Mouse (Mus musculus): ENCODE measurements around the gene Dlg3. TPM values are rescaled to one million over a fixed set of nuclear protein-coding genes. Genes with fewer than 3 reads are reported as not detected.

The Dlg3 gene
- polyA plus RNA-seq, 2 experiments: 0.53 to 1.9 TPM

DNA sequence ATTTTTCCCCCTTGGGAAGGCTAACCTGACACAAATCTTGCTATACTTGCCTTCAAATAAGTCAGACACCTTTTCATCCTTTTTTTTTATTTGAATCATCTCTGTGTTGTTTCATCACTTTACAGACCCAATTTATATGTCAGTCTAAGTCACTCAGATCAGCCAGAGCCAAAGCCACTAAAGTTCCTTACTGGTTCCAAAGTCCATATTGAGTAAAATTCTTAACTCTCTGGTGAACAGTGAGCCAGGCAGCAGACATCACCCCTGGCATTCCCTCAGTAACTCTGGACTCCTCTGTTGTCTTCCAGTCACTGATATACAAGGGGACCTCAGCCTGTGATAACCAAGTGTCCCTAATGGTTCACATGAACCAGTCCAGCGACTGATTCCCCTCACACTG, 58.0 kb downstream of the Dlg3 start:
- Histone ChIP-seq H3K4me3 (ENCODE audit: insufficient read depth in 1 of 2, low read depth in 2 of 2, low read length in 2 of 2) (no peak overlapping the region), H3K27me3 (ENCODE audit: control insufficient read depth, insufficient read depth, low read length) (no peaks in the 10 kb centered on the region), H3K4me1 (replicated peaks; ENCODE audit: control insufficient read depth in 2 of 2, insufficient read depth in 2 of 2, low read length in 1 of 2) (no peaks in the 10 kb centered on the region), H3K9ac (replicated peaks) (no peak overlapping the region), H3K9me3 (ENCODE audit: control insufficient read depth, low read length) (no peaks in the 10 kb centered on the region), H3K36me3 (replicated peaks; ENCODE audit: control insufficient read depth, insufficient read depth, low read depth) (no peaks in the 10 kb centered on the region), H3K27ac (no peak overlapping the region), H3K4me2 (ENCODE audit: low read depth) (no peak overlapping the region)
- 30% methylated on average over 1 of the region's 1 CpGs for WGBS (ENCODE audit: insufficient replicate concordance)
- DNase-seq (ENCODE audit: low read depth in 3 of 3, low spot score in 3 of 3) (no peak), ATAC-seq (ENCODE audit: insufficient read depth) (no peak)
- TF ChIP-seq EP300 (IDR thresholded peaks at IDR 0.05; ENCODE audit: low read depth) (no peak), CTCF (IDR thresholded peaks at IDR 0.05; ENCODE audit: low read depth) (no peak)

DNA sequence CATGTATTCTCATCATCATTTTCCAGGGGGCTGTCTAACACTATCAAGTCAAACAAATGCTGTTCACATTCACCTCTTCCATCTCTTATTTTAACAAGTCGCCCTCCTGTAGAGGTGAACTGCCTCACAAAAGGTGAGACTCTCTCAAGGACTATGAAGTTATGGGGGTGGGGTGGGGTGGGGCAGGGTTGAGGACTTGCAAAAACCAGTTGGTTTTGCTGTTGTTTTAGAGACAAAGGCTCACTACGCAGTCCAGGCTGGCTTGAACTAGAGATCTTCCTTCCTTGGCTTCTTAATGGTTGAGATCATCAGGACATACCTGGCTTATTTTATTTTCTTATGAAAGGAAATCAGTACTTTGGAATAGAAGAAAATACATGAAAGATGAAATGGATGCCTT, 65.3 kb downstream of the Dlg3 start:
- 58% methylated on average over 2 of the region's 2 CpGs for WGBS (ENCODE audit: insufficient replicate concordance)
- Histone ChIP-seq H3K9ac (replicated peaks) (no peak overlapping the region), H3K4me2 (ENCODE audit: low read depth) (no peak overlapping the region), H3K36me3 (replicated peaks; ENCODE audit: control insufficient read depth, insufficient read depth, low read depth) (no peaks in the 10 kb centered on the region), H3K27me3 (ENCODE audit: control insufficient read depth, insufficient read depth, low read length) (no peaks in the 10 kb centered on the region), H3K27ac (no peak overlapping the region), H3K4me3 (ENCODE audit: insufficient read depth in 1 of 2, low read depth in 2 of 2, low read length in 2 of 2) (no peak overlapping the region), H3K4me1 (replicated peaks; ENCODE audit: control insufficient read depth in 2 of 2, insufficient read depth in 2 of 2, low read length in 1 of 2) (no peaks in the 10 kb centered on the region), H3K9me3 (ENCODE audit: control insufficient read depth, low read length) (no peaks in the 10 kb centered on the region)
- TF ChIP-seq EP300 (IDR thresholded peaks at IDR 0.05; ENCODE audit: low read depth) (no peak), CTCF (IDR thresholded peaks at IDR 0.05; ENCODE audit: low read depth) (no peak)
- ATAC-seq (ENCODE audit: insufficient read depth) (no peak), DNase-seq (ENCODE audit: low read depth in 3 of 3, low spot score in 3 of 3) (no peak)

DNA sequence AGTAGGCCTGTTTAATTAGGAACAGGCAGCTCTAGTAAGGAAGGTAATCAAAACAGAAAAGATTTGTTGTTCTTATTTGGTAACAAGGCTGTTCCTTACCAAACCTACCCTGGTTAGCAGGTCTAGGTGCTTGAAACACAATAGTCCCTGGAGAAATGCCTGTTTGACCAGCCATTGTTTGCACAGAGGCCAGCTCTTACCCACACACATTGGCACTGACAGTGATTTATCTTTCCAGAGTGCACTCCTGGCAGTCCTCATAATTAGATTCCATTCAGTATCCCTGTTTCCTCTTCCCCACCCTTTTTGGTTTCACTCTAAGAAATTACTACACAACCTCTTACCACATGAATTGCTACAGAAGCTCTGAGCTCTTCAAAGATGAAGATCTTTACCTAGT, 71.7 kb downstream of the Dlg3 start:
- no peaks in the 10 kb centered on the region; the same call in 1 of the 2 replicates for H3K27me3 ChIP-seq (ENCODE audit: control insufficient read depth, insufficient read depth, low read length)
- ATAC-seq (ENCODE audit: insufficient read depth): no peak
- H3K9ac ChIP-seq (replicated peaks): no peak overlapping the region
- H3K4me3 ChIP-seq (ENCODE audit: insufficient read depth in 1 of 2, low read depth in 2 of 2, low read length in 2 of 2): no peak overlapping the region
- no peaks in the 10 kb centered on the region for H3K36me3 ChIP-seq (replicated peaks; ENCODE audit: control insufficient read depth, insufficient read depth, low read depth)
- H3K4me1 ChIP-seq (replicated peaks; ENCODE audit: control insufficient read depth in 2 of 2, insufficient read depth in 2 of 2, low read length in 1 of 2): no peaks in the 10 kb centered on the region
- no peak overlapping the region for H3K27ac ChIP-seq
- TF ChIP-seq CTCF (IDR thresholded peaks at IDR 0.05; ENCODE audit: low read depth): no peak
- TF ChIP-seq EP300 (IDR thresholded peaks at IDR 0.05; ENCODE audit: low read depth): no peak
- H3K9me3 ChIP-seq (ENCODE audit: control insufficient read depth, low read length): no peaks in the 10 kb centered on the region
- DNase-seq (ENCODE audit: low read depth in 3 of 3, low spot score in 3 of 3): no peak
- no peak overlapping the region for H3K4me2 ChIP-seq (ENCODE audit: low read depth)

Other genes starting within 250 kb of the Dlg3 start
- not detected in 2 replicates for gene Dgat2l6, start 242.9 kb upstream of the Dlg3 start, polyA plus RNA-seq (2012; rRNA removed)
- gene Dgat2l6, start 242.9 kb upstream of the Dlg3 start, polyA plus RNA-seq (2014; fragmentation: Nextera tagmentation; extraction: Ambion mirVana): not detected in 2 replicates
- gene Awat1, start 195.5 kb upstream of the Dlg3 start, polyA plus RNA-seq (2012; rRNA removed): 0.03 TPM in 1 of 2 replicates, not detected in the other
- gene Awat1, start 195.5 kb upstream of the Dlg3 start, polyA plus RNA-seq (2014; fragmentation: Nextera tagmentation; extraction: Ambion mirVana): 0.09 TPM in 1 of 2 replicates, not detected in the other
- 0.18 and 0.24 TPM in 2 replicates for gene P2ry4, start 172.9 kb upstream of the Dlg3 start, polyA plus RNA-seq (2012; rRNA removed)
- gene P2ry4, start 172.9 kb upstream of the Dlg3 start, polyA plus RNA-seq (2014; fragmentation: Nextera tagmentation; extraction: Ambion mirVana): 0.32 and 0.35 TPM in 2 replicates
- gene Arr3, start 162.2 kb upstream of the Dlg3 start, polyA plus RNA-seq (2012; rRNA removed): not detected in 2 replicates
- not detected in 2 replicates for gene Arr3, start 162.2 kb upstream of the Dlg3 start, polyA plus RNA-seq (2014; fragmentation: Nextera tagmentation; extraction: Ambion mirVana)
- 7.1 and 14.6 TPM in 2 replicates for gene Kif4, start 142.0 kb upstream of the Dlg3 start, polyA plus RNA-seq (2012; rRNA removed)
- 23.5 and 24.7 TPM in 2 replicates for gene Kif4, start 142.0 kb upstream of the Dlg3 start, polyA plus RNA-seq (2014; fragmentation: Nextera tagmentation; extraction: Ambion mirVana)
- 19.3 and 27.1 TPM in 2 replicates for gene Pdzd11, start 141.2 kb upstream of the Dlg3 start, polyA plus RNA-seq (2012; rRNA removed)
- 67.2 and 70.0 TPM in 2 replicates for gene Pdzd11, start 141.2 kb upstream of the Dlg3 start, polyA plus RNA-seq (2014; fragmentation: Nextera tagmentation; extraction: Ambion mirVana)
- 0.17 and 0.27 TPM in 2 replicates for gene Gdpd2, start 37.8 kb upstream of the Dlg3 start, polyA plus RNA-seq (2012; rRNA removed)
- gene Gdpd2, start 37.8 kb upstream of the Dlg3 start, polyA plus RNA-seq (2014; fragmentation: Nextera tagmentation; extraction: Ambion mirVana): 0.04 and 0.20 TPM in 2 replicates

Measured in liver, embryonic 14.5 days (tissue).